Mouse (Mus musculus): ENCODE measurements around the gene Fbxo42.

The Fbxo42 gene

GRCm38 (mm10) chr4:141219583-141220213, 72.0 kb downstream of the Fbxo42 start:
- no peak for DNase-seq (ENCODE audit: low read depth, low spot score)

- DNase-seq (ENCODE audit: low read depth, low spot score): no peak
Measured at GRCm38 (mm10) chr4:141221848-141222247, 74.1 kb downstream of the Fbxo42 start.

- DNase-seq (ENCODE audit: low read depth, low spot score): no peak
Measured at GRCm38 (mm10) chr4:141222752-141223151, 75.0 kb downstream of the Fbxo42 start.

- no peak for DNase-seq (ENCODE audit: low read depth, low spot score)
Measured at GRCm38 (mm10) chr4:141228687-141229086, 81.0 kb downstream of the Fbxo42 start.

GRCm38 (mm10) chr4:141233196-141233595, 85.5 kb downstream of the Fbxo42 start:
- no peak for DNase-seq (ENCODE audit: low read depth, low spot score)

GRCm38 (mm10) chr4:141235537-141236111, 87.9 kb downstream of the Fbxo42 start:
- no peak for DNase-seq (ENCODE audit: low read depth, low spot score)

- no peak for DNase-seq (ENCODE audit: low read depth, low spot score)
Measured at GRCm38 (mm10) chr4:141236856-141237255, 89.1 kb downstream of the Fbxo42 start.

GRCm38 (mm10) chr4:141238492-141239387, 91.0 kb downstream of the Fbxo42 start:
- DNase-seq (ENCODE audit: low read depth, low spot score): no peak

GRCm38 (mm10) chr4:141239388-141240125, 91.8 kb downstream of the Fbxo42 start, which contains the start of gene Arhgef19:
TSS of gene Arhgef19 (plus strand) at chr4:141239499.
- peak; percentile 88 for DNase-seq (ENCODE audit: low read depth, low spot score)

- no peak for DNase-seq (ENCODE audit: low read depth, low spot score)
Measured at GRCm38 (mm10) chr4:141240617-141241016, 92.9 kb downstream of the Fbxo42 start.

- no peak for DNase-seq (ENCODE audit: low read depth, low spot score)
Measured at GRCm38 (mm10) chr4:141241861-141242260, 94.1 kb downstream of the Fbxo42 start.

GRCm38 (mm10) chr4:141242651-141243241, 95.0 kb downstream of the Fbxo42 start:
- no peak for DNase-seq (ENCODE audit: low read depth, low spot score)

GRCm38 (mm10) chr4:141243636-141244035, 95.9 kb downstream of the Fbxo42 start:
- DNase-seq (ENCODE audit: low read depth, low spot score): no peak

GRCm38 (mm10) chr4:141244401-141244800, 96.7 kb downstream of the Fbxo42 start:
- no peak for DNase-seq (ENCODE audit: low read depth, low spot score)

GRCm38 (mm10) chr4:141244931-141245425, 97.3 kb downstream of the Fbxo42 start:
- no peak for DNase-seq (ENCODE audit: low read depth, low spot score)

- no peak for DNase-seq (ENCODE audit: low read depth, low spot score)
Measured at GRCm38 (mm10) chr4:141246089-141246997, 98.6 kb downstream of the Fbxo42 start.

- no peak for DNase-seq (ENCODE audit: low read depth, low spot score)
Measured at GRCm38 (mm10) chr4:141246998-141247350, 99.3 kb downstream of the Fbxo42 start.

GRCm38 (mm10) chr4:141247776-141248613, 100.3 kb downstream of the Fbxo42 start:
- no peak for DNase-seq (ENCODE audit: low read depth, low spot score)

GRCm38 (mm10) chr4:141248614-141248978, 100.9 kb downstream of the Fbxo42 start:
- DNase-seq (ENCODE audit: low read depth, low spot score): no peak

All from mesoderm, embryonic 11.5 days (tissue).